Mouse (Mus musculus) macrophage (primary cell): Measurements from ENCODE around the gene Gm17490. TPM values are rescaled to one million over a fixed set of nuclear protein-coding genes. Genes with fewer than 3 reads are reported as not detected.
"Not testable (repeated sequence)": the region's sequence is repeated elsewhere in the genome, so short reads cannot be mapped to it uniquely, and the experiment has no call there.

Experiments used
- H3K27ac ChIP-seq: fragments of 350-480 bp; formaldehyde crosslinking; 2 replicates; pipeline ENCODE4 v1.9.0; 2021
- H3K36me3 ChIP-seq: fragments of 350-480 bp; formaldehyde crosslinking; 2 replicates; pipeline ENCODE4 v1.9.0; 2021; ENCODE audit errors: inconsistent target
- H3K4me3 ChIP-seq: fragments of 350-480 bp; formaldehyde crosslinking; 2 replicates; pipeline ENCODE4 v1.9.0; 2021; ENCODE audit errors: inconsistent target
- H3K79me2 ChIP-seq: fragments of 350-480 bp; formaldehyde crosslinking; 2 replicates; pipeline ENCODE4 v1.9.0; 2021; ENCODE audit errors: inconsistent target
- WGBS: methylation state at CpG from one replicate; pipeline ENCODE4 v1.1.7; 2026; ENCODE audit warnings: inconsistent platforms; ENCODE audit not compliant: missing documents; 5-methylcytosine and 5-hydroxymethylcytosine counted together
- polyA plus RNA-seq: library from polyadenylated mRNA; stranded (reverse); fragments of 250-400 nt; gene quantifications from 3 replicates; pipeline ENCODE4 v1.2.4, GENCODE M21; 2018; ENCODE audit warnings: inconsistent platforms

The Gm17490 gene
- polyA plus RNA-seq, 1 experiment from 2014 or later, result not detected

DNA sequence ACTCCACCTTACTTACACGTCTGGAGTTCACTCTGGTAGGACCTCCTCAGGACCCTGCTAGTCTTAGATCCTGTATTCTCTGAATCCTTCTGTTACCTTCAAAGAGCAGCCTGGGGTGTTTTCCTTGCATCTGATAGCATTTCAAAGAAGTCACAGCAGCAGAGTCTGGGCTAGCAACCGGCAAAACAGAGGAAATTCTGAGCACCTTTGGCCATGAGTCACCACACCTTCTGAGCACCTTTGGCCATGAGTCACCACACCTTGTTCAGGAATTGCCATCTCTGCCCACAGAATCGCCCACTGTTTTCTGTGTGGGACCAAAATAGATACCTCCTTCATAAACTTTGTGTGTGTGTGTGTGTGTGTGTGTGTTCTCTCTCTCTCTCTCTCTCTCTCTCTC, 25.4 kb upstream of the Gm17490 start:
- Histone ChIP-seq H3K36me3 (no peaks in the 10 kb centered on the region), H3K27ac (no peak overlapping the region), H3K4me3 (no peak overlapping the region), H3K79me2 (no peaks in the 10 kb centered on the region)
- 92% methylated on average over 3 of the region's 3 CpGs for WGBS

DNA sequence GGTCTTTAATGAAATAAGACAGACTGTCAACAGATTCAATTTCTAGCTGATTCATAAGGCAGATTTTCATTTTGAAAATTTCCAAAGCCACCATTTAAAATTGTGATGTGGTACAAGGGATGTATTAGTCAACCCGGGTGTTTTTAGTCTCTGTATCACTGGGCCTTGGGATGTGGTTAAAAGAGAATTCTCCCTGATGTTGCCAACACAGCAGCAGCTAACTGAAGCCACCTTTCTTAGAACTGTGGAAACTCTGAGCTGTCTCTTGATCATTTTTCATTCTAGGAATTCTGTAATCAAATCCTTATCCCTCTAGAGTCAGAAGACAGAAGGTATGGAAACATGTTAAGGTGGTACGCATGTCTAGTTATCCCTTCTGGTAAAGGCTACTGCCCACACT, 19.2 kb upstream of the Gm17490 start:
- H3K79me2 ChIP-seq, result no peaks in the 10 kb centered on the region
- 86% methylated on average over 2 of the region's 2 CpGs for WGBS
- no peaks in the 10 kb centered on the region for H3K36me3 ChIP-seq
- no peak overlapping the region for H3K4me3 ChIP-seq
- H3K27ac ChIP-seq, result no peak overlapping the region

DNA sequence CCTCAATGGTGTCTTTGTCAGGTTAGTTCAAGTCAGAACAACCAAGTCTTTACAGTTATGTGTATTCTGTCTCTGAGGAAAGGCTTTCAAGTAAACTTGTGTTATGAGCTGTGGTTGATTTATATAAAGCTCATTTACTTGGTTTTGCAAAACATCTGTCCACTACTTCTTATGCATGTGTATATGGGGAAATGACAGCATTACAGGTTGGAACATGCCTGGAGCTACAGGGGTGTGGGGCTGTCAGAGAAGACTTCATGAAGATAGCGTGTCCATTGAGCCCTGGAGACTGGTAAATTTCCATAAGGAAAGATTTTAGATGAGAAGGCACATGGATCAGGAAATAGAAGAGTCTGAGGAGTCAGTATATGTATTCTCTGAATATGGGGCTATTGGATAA, 18.0 kb upstream of the Gm17490 start:
- Histone ChIP-seq H3K36me3 (no peaks in the 10 kb centered on the region), H3K79me2 (no peaks in the 10 kb centered on the region), H3K4me3 (no peak overlapping the region), H3K27ac (no peak overlapping the region)
- WGBS, result 100% methylated on average over 1 of the region's 1 CpGs

DNA sequence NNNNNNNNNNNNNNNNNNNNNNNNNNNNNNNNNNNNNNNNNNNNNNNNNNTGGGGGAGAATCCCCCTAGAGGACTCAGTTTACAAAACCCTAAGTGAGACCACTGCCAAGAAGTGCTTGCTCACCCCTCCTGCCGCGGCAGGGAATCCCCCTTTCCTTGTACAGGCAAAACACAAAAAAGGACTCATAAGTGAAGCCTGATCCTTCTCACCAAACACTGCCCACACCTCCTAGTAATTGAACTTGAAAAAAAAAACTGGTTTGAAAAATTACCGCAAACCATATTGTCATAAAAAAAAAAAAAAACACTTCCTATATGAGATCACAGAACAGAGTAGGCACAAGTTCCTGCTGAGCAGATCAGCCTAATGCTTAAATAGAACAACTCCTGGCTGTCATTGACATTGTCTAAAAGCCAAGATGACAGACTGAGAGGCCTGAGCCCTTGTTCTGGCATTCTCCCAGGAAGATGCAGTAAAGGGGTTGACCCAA, 16.4 kb upstream of the Gm17490 start, which contains the start of gene Il2ra:
Il2ra (plus strand) TSS at position 357 of the 491 bp plus-strand sequence.
- Histone ChIP-seq H3K36me3 (no peaks in the 10 kb centered on the region), H3K79me2 (no peaks in the 10 kb centered on the region), H3K4me3 (no peak within 1 kb of the TSS), H3K27ac (no peak within 1 kb of the TSS)
- 72% methylated on average over 3 of the region's 3 CpGs for WGBS

DNA sequence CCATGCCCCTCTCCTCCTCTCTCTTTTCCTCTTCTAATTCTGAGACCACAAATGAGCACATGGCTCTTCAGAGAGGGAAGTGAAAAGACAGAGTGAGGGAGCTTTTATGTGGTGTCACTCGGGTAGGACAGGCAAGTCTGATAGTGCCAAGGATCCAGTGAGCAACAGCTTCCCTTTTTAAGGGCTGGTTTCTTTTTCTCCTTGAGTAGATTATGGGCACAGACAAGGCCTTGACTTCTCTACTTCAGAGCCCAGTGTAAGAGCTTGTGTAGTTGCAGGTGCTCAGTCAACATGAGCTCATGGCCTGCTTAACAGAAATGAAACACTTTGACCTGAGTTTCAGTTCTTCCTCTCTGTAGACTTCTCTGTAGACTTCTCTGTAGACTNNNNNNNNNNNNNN, 11.1 kb upstream of the Gm17490 start:
- H3K27ac ChIP-seq, result peak overlapping the region; percentile 54
- no peaks in the 10 kb centered on the region for H3K36me3 ChIP-seq
- H3K4me3 ChIP-seq, result no peak overlapping the region
- no peaks in the 10 kb centered on the region for H3K79me2 ChIP-seq
- WGBS, result 0% methylated on average over 1 of the region's 1 CpGs

DNA sequence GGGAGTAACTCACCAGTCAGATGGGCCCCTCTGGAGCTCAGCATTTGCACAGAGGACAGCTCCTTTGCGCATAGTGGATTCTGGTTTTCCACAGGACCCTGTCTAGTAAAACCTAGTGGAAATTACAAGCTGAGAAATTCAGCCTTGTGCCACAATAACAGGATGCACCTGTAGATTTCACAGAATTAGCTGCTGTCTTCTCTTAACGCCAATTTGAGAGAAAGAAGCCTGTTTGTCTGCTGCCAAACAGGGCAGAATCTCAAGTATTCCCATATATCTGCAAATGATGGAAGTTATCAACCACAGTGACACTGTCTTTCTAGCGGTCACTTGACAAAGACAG, 10.0 kb upstream of the Gm17490 start:
- Histone ChIP-seq H3K4me3 (no peak overlapping the region), H3K36me3 (no peaks in the 10 kb centered on the region), H3K27ac (no peak overlapping the region), H3K79me2 (no peaks in the 10 kb centered on the region)
- WGBS, result 78% methylated on average over 3 of the region's 3 CpGs

DNA sequence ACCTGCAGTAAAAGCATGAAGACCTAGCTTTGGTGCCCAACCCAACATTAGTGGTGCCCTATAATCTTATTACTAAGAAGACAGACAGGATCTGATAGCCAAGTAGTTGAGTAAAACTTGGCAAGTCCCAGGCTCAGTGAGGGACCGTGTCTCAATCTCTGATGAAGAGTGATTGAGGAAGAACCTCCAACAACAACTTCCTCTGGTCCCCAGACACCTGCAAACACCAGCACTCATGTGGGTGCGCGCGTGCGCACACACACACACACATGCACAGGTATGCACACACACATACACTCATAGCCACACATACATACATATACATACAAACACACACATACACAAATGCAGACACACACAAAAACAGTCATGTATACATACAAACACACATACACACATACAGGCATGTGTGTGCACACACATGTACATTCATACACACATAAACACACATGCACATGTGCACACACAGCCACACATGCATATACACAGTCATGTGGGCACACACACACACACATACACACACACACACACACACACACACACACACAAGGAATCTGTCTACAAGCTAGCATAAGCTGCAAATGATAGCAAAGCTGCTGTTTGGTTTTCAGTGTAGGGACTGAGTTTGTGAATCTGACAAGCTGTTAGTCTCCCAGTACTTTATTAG, 9.5 kb upstream of the Gm17490 start:
- Histone ChIP-seq H3K36me3 (no peaks in the 10 kb centered on the region), H3K27ac (no peak overlapping the region), H3K79me2 (no peaks in the 10 kb centered on the region), H3K4me3 (no peak overlapping the region)
- WGBS, result 89% methylated on average over 5 of the region's 5 CpGs

DNA sequence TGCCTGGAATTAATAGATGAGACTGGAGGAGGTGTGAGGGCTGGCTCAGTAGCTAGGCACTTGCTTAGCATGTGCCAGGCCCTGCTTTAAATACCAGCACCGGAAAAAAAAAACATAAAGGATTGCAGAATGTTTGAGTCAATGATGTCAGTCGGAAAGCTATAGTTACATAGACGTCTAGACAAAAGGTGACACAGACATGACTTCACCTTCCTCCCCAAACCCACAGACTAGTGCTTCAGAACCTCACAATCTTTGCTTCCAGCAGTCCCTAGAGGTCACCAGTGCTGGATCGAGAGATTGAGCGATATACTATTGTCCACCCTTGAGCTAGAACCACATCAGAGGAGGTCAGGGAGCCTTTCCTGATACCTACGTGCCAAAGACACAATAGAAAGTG, 9.0 kb upstream of the Gm17490 start:
- Histone ChIP-seq H3K27ac (no peak overlapping the region), H3K79me2 (no peaks in the 10 kb centered on the region), H3K4me3 (no peak overlapping the region), H3K36me3 (no peaks in the 10 kb centered on the region)
- 93% methylated on average over 6 of the region's 6 CpGs for WGBS

DNA sequence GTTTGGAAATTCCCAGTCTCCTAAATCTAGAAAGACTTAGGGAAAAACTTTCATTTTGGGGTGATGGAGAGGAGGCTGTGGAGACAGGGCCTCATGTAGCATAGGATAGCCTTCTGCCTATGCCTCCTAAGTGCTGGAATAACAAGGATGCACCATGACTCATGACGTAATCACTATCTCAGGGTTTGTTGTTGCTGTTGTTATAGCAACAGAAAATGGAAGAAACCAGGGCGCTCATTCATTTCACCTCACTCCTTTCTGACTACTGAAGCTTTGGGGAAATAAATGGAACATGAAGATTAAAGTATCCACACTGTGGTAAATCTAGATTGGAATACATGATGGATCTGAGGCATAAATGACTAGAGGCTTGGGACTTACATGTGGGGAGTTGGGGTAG, 2.3 kb downstream of the Gm17490 start:
- Histone ChIP-seq H3K79me2 (no peaks in the 10 kb centered on the region), H3K27ac (no peak overlapping the region), H3K4me3 (no peak overlapping the region), H3K36me3 (no peaks in the 10 kb centered on the region)
- 87% methylated on average over 2 of the region's 2 CpGs for WGBS

DNA sequence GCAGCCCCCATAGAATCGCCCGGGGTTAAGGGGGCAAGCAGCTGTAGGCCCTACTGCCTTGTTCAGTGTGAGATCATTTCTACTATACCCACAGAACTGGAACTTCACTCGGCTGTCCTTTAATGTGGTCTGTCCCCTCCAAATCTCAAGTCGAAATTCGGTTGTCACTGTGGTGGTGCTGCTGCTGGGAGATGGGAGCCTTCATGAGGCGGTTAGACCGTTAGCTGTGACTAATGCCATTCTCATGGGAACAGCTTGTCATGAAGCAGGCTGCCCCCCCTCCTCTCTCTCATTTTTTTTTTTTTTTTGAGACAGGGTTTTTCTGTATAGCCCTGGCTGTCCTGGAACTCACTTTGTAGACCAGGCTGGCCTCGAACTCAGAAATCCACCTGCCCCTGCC, 2.9 kb downstream of the Gm17490 start:
- 94% methylated on average over 8 of the region's 8 CpGs for WGBS
- Histone ChIP-seq H3K4me3 (no peak overlapping the region), H3K79me2 (no peaks in the 10 kb centered on the region), H3K36me3 (no peaks in the 10 kb centered on the region), H3K27ac (no peak overlapping the region)

DNA sequence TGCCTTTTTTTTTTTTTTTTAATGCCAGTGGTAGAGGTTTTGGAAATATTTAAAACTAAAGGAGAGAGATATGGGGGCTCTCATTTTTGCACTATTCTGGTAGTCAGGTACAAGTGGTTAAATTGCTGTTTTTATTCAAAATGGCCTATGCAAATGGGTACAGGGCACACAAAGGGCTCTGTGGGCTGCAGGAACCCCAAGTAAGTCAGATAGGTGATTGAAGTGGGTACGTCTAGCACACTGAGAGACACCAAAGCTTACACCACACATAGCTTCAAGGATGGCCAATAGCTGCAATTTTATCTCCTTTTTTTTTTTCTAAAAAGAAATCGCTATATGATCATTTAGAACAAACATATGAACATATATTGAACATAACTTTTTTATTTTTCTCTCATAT, 6.5 kb downstream of the Gm17490 start:
- Histone ChIP-seq H3K36me3 (no peaks in the 10 kb centered on the region), H3K79me2 (no peaks in the 10 kb centered on the region), H3K27ac (no peak overlapping the region), H3K4me3 (no peak overlapping the region)
- 83% methylated on average over 2 of the region's 2 CpGs for WGBS

DNA sequence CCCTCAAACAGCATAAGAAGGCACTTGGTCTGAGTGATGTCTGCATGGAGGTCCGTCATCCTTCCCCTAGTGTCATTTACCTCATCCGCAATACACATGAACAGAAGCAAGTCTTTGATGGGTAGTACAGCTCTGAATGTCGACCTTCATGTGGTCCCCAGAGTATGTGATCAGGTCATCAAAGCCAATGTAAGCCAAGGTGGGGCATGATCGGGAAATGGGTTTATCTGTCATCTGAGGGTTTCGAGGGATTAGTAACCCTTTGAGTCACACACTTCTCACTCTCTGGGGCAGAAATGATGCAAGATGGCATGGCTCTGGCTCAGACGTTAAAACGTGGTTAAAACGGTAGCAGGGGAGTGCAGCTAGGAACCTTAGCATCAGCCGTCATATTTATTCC, 9.2 kb downstream of the Gm17490 start:
- no peak overlapping the region for H3K27ac ChIP-seq
- 87% methylated on average over 8 of the region's 9 CpGs for WGBS
- H3K36me3 ChIP-seq, result no peaks in the 10 kb centered on the region
- H3K79me2 ChIP-seq, result no peaks in the 10 kb centered on the region
- H3K4me3 ChIP-seq, result no peak overlapping the region

DNA sequence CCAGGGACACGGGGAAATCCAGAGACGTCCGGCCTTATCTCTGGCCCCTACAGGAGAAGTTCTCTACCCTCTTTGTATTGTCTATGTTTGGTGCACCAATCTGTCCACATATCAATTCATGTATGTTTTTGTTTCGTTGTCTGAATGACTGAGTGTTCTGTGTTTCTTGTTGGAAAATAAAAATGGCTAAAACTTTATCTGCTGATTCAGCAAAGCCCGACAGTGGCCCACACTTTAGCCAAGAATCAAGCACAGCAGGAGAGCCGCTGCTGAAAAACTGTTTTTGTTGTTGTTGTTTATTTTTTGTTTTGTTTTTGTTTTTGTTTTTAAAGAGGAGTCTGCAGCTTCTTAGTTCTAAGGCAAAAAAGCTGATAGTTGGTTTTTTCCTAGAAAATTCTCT, 13.1 kb downstream of the Gm17490 start:
- not testable (repeated sequence) for H3K27ac ChIP-seq, H3K36me3 ChIP-seq, H3K79me2 ChIP-seq, H3K4me3 ChIP-seq
- WGBS, result 92% methylated on average over 6 of the region's 6 CpGs

DNA sequence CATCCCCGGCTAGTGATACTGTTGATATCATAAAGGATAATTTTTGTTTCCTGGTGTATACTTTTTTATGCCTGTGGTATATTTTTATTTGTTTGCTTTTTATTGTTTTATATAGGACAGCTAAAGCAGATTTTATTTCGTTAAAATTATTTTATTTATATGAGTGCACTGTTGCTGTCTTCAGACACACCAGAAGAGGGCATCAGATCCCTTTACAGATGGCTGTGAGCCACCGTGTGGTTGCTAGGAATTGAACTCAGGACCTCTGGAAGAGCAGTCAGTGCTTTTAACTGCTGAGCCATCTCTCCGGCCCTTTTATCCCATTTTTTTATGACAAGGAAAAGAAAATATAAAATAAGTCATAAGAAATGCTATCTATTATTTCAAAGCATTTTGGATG, 19.3 kb downstream of the Gm17490 start:
- not testable (repeated sequence) for H3K4me3 ChIP-seq, H3K36me3 ChIP-seq, H3K27ac ChIP-seq
- H3K79me2 ChIP-seq, result peaks cover 10% of the 10 kb centered on the region
- 79% methylated on average over 4 of the region's 4 CpGs for WGBS

DNA sequence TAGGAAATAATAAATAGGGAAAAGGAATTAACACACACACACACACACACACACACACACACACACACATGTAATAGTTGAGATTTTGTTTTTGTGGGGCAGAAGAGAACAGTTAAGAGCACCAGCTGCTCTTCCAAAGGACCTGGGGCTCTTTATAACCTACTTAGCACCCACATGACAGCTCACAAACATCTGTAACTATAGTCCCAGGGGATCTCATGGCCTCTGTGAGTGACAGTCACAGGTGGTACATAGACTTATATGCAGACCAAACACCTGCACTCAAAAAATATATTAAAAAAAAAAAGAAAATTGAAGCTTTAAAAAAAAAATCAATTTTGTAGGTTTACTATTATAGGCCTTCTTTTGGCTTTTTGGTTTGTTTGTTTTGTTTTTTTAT, 21.2 kb downstream of the Gm17490 start:
- no peak overlapping the region for H3K4me3 ChIP-seq
- no peak overlapping the region for H3K27ac ChIP-seq
- H3K79me2 ChIP-seq, result peaks cover 28% of the 10 kb centered on the region
- 0 out of 2 replicates have a peak, but pooled peaks cover 4% of the 10 kb centered on the region for H3K36me3 ChIP-seq

DNA sequence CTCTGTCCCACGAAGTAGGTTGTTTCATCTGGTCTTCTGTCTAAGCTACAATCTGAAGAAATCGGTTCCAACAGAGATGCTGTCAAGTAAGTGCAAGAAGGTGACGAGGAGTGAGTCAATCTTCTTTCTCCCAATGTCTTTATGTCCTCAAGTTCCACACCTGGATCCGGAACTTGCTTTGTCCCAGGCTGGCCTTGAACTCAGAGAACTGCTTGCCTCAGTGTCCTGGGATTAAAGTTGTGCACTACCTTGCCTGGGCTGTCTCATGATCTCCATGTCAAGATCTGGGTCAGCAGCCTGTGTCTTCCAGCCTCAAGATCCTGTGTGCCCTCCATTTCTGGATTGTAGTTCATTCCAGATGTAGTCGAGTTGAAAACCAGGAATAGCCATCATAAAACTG, 22.0 kb downstream of the Gm17490 start, which contains the start of gene Rbm17:
Rbm17 (minus strand) TSS at position 101 of the 400 bp plus-strand sequence.
- Histone ChIP-seq H3K36me3 (0 out of 2 replicates have a peak, but pooled peaks cover 4% of the 10 kb centered on the region), H3K27ac (no peak within 1 kb of the TSS)
- 91% methylated on average over 5 of the region's 5 CpGs for WGBS

More for the DNA sequence above, 22.0 kb downstream of the Gm17490 start, which contains the start of gene Rbm17:
- H3K4me3 ChIP-seq, result no peak within 1 kb of the TSS
- H3K79me2 ChIP-seq, result peaks cover 37% of the 10 kb centered on the region
